Mouse (Mus musculus): ENCODE measurements around the gene Ctnnal1. TPM values are rescaled to one million over a fixed set of nuclear protein-coding genes. Genes with fewer than 3 reads are reported as not detected.
A peak's percentile ranks its signal among the peaks of the same experiment; 100 is the strongest.

The Ctnnal1 gene
- polyA plus RNA-seq, 1 experiment from 2014 or later: 25.7 TPM

- Histone ChIP-seq H3K27me3 (no peaks in the 10 kb centered on the region), H3K36me3 (peaks cover 13% of the 10 kb centered on the region; the same call in 1 of the 2 replicates), H3K4me3 (no peak overlapping the region), H3K9me3 (replicated peaks) (no peaks in the 10 kb centered on the region), H3K27ac (peak overlapping the region; percentile 27; the same call in 1 of the 2 replicates), H3K4me2 (no peak overlapping the region), H3K4me1 (replicated peaks) (peaks cover 4% of the 10 kb centered on the region; the same call in 1 of the 2 replicates), H3K9ac (no peak overlapping the region)
- 65% methylated on average over 7 of the region's 7 CpGs for WGBS
- no peak for ATAC-seq (replicated peaks; ENCODE audit: insufficient number of reproducible peaks, insufficient read depth, low FRiP score, low read depth)
Observed at GRCm38 (mm10) chr4:56831998-56832397, 33.0 kb downstream of the Ctnnal1 start.

GRCm38 (mm10) chr4:56831013-56831609 lies 33.9 kb downstream of the Ctnnal1 start:
- WGBS: 53% methylated on average over 13 of the region's 13 CpGs
- Histone ChIP-seq H3K36me3 (peaks cover 13% of the 10 kb centered on the region; the same call in 1 of the 2 replicates), H3K27ac (peak overlapping the region; percentile 27), H3K27me3 (no peaks in the 10 kb centered on the region), H3K4me2 (0 out of 2 replicates have a peak overlapping the region, but pooled peaks have one; percentile 13), H3K4me1 (replicated peaks) (peaks cover 4% of the 10 kb centered on the region; the same call in 1 of the 2 replicates), H3K9me3 (replicated peaks) (no peaks in the 10 kb centered on the region), H3K9ac (no peak overlapping the region), H3K4me3 (no peak overlapping the region)
- ATAC-seq (replicated peaks; ENCODE audit: insufficient number of reproducible peaks, insufficient read depth, low FRiP score, low read depth): peak; percentile 47; the same call in 1 of the 2 replicates

GRCm38 (mm10) chr4:56829511-56829921 lies 35.5 kb downstream of the Ctnnal1 start:
- no peak overlapping the region for H3K4me2 ChIP-seq
- H3K27me3 ChIP-seq: no peaks in the 10 kb centered on the region
- H3K9me3 ChIP-seq (replicated peaks): no peaks in the 10 kb centered on the region
- peaks cover 6% of the 10 kb centered on the region; the same call in 1 of the 2 replicates for H3K36me3 ChIP-seq
- H3K27ac ChIP-seq: peak overlapping the region; percentile 6; the same call in 1 of the 2 replicates
- H3K4me1 ChIP-seq (replicated peaks): peaks cover 4% of the 10 kb centered on the region; the same call in 1 of the 2 replicates
- 54% methylated on average over 7 of the region's 7 CpGs for WGBS
- 0 out of 2 replicates have a peak, but pooled peaks have one; percentile 35 for ATAC-seq (replicated peaks; ENCODE audit: insufficient number of reproducible peaks, insufficient read depth, low FRiP score, low read depth)
- H3K4me3 ChIP-seq: no peak overlapping the region
- no peak overlapping the region for H3K9ac ChIP-seq

- Histone ChIP-seq H3K9me3 (replicated peaks) (no peaks in the 10 kb centered on the region), H3K9ac (no peak overlapping the region), H3K4me2 (no peak overlapping the region), H3K36me3 (peaks cover 6% of the 10 kb centered on the region; the same call in 1 of the 2 replicates), H3K27me3 (no peaks in the 10 kb centered on the region), H3K4me3 (no peak overlapping the region), H3K27ac (no peak overlapping the region), H3K4me1 (replicated peaks) (peaks cover 4% of the 10 kb centered on the region; the same call in 1 of the 2 replicates)
- no peak for ATAC-seq (replicated peaks; ENCODE audit: insufficient number of reproducible peaks, insufficient read depth, low FRiP score, low read depth)
- 81% methylated on average over 3 of the region's 3 CpGs for WGBS
Observed at GRCm38 (mm10) chr4:56828932-56829331, 36.1 kb downstream of the Ctnnal1 start.

- no peak for ATAC-seq (replicated peaks; ENCODE audit: insufficient number of reproducible peaks, insufficient read depth, low FRiP score, low read depth)
- 84% methylated on average over 9 of the region's 9 CpGs for WGBS
- peaks cover 6% of the 10 kb centered on the region; the same call in 1 of the 2 replicates for H3K36me3 ChIP-seq
- H3K9ac ChIP-seq: no peak overlapping the region
- H3K4me3 ChIP-seq: no peak overlapping the region
- H3K4me1 ChIP-seq (replicated peaks): no peaks in the 10 kb centered on the region
- no peak overlapping the region for H3K4me2 ChIP-seq
- no peak overlapping the region for H3K27ac ChIP-seq
- no peaks in the 10 kb centered on the region for H3K9me3 ChIP-seq (replicated peaks)
- no peaks in the 10 kb centered on the region for H3K27me3 ChIP-seq
Observed at GRCm38 (mm10) chr4:56824231-56824630, 40.8 kb downstream of the Ctnnal1 start.

- no peaks in the 10 kb centered on the region for H3K9me3 ChIP-seq (replicated peaks)
- no peak overlapping the region for H3K4me3 ChIP-seq
- no peaks in the 10 kb centered on the region for H3K4me1 ChIP-seq (replicated peaks)
- no peak for ATAC-seq (replicated peaks; ENCODE audit: insufficient number of reproducible peaks, insufficient read depth, low FRiP score, low read depth)
- peaks cover 6% of the 10 kb centered on the region for H3K36me3 ChIP-seq
- H3K4me2 ChIP-seq: no peak overlapping the region
- H3K27ac ChIP-seq: peak overlapping the region; percentile 20; the same call in 1 of the 2 replicates
- no peak overlapping the region for H3K9ac ChIP-seq
- H3K27me3 ChIP-seq: no peaks in the 10 kb centered on the region
Observed at GRCm38 (mm10) chr4:56820017-56820550, 44.9 kb downstream of the Ctnnal1 start.

- H3K27me3 ChIP-seq: no peaks in the 10 kb centered on the region
- no peak overlapping the region for H3K4me3 ChIP-seq
- no peak overlapping the region for H3K27ac ChIP-seq
- WGBS: 82% methylated on average over 8 of the region's 8 CpGs
- peaks cover 6% of the 10 kb centered on the region for H3K36me3 ChIP-seq
- no peak overlapping the region for H3K4me2 ChIP-seq
- no peaks in the 10 kb centered on the region for H3K4me1 ChIP-seq (replicated peaks)
- no peak overlapping the region for H3K9ac ChIP-seq
- ATAC-seq (replicated peaks; ENCODE audit: insufficient number of reproducible peaks, insufficient read depth, low FRiP score, low read depth): no peak
- H3K9me3 ChIP-seq (replicated peaks): no peaks in the 10 kb centered on the region
Observed at GRCm38 (mm10) chr4:56815131-56815530, 49.9 kb downstream of the Ctnnal1 start.

GRCm38 (mm10) chr4:56812096-56812495 lies 52.9 kb downstream of the Ctnnal1 start:
- no peak for ATAC-seq (replicated peaks; ENCODE audit: insufficient number of reproducible peaks, insufficient read depth, low FRiP score, low read depth)
- no peaks in the 10 kb centered on the region for H3K27me3 ChIP-seq
- no peaks in the 10 kb centered on the region for H3K4me1 ChIP-seq (replicated peaks)

GRCm38 (mm10) chr4:56811642-56812041 lies 53.3 kb downstream of the Ctnnal1 start:
- Histone ChIP-seq H3K36me3 (peaks cover 6% of the 10 kb centered on the region), H3K4me3 (no peak overlapping the region), H3K27me3 (no peaks in the 10 kb centered on the region), H3K9me3 (replicated peaks) (no peaks in the 10 kb centered on the region), H3K4me2 (no peak overlapping the region), H3K4me1 (replicated peaks) (no peaks in the 10 kb centered on the region), H3K9ac (no peak overlapping the region), H3K27ac (no peak overlapping the region)
- WGBS: 63% methylated on average over 3 of the region's 3 CpGs
- ATAC-seq (replicated peaks; ENCODE audit: insufficient number of reproducible peaks, insufficient read depth, low FRiP score, low read depth): no peak

More at GRCm38 (mm10) chr4:56812096-56812495, 52.9 kb downstream of the Ctnnal1 start:
- no peaks in the 10 kb centered on the region for H3K9me3 ChIP-seq (replicated peaks)
- 65% methylated on average over 4 of the region's 4 CpGs for WGBS
- H3K4me2 ChIP-seq: no peak overlapping the region
- H3K4me3 ChIP-seq: no peak overlapping the region
- H3K9ac ChIP-seq: no peak overlapping the region
- H3K27ac ChIP-seq: no peak overlapping the region
- H3K36me3 ChIP-seq: peaks cover 6% of the 10 kb centered on the region

- H3K36me3 ChIP-seq: peaks cover 19% of the 10 kb centered on the region
Observed at GRCm38 (mm10) chr4:56809050-56809449, 55.9 kb downstream of the Ctnnal1 start.

GRCm38 (mm10) chr4:56802669-56803150 lies 62.3 kb downstream of the Ctnnal1 start:
- Histone ChIP-seq H3K36me3 (peaks cover 43% of the 10 kb centered on the region), H3K4me2 (peak overlapping the region; percentile 95), H3K27me3 (no peaks in the 10 kb centered on the region), H3K9me3 (replicated peaks) (no peaks in the 10 kb centered on the region), H3K27ac (peak overlapping the region; percentile 87), H3K4me1 (replicated peaks) (peaks cover 21% of the 10 kb centered on the region), H3K4me3 (peak overlapping the region; percentile 96), H3K9ac (peak overlapping the region; percentile 89)
- no peak for ATAC-seq (replicated peaks; ENCODE audit: insufficient number of reproducible peaks, insufficient read depth, low FRiP score, low read depth)
- WGBS: 2% methylated on average over 25 of the region's 25 CpGs

More at GRCm38 (mm10) chr4:56809050-56809449, 55.9 kb downstream of the Ctnnal1 start:
- H3K9me3 ChIP-seq (replicated peaks): no peaks in the 10 kb centered on the region
- ATAC-seq (replicated peaks; ENCODE audit: insufficient number of reproducible peaks, insufficient read depth, low FRiP score, low read depth): no peak
- no peaks in the 10 kb centered on the region for H3K27me3 ChIP-seq
- no peak overlapping the region for H3K4me2 ChIP-seq
- no peak overlapping the region for H3K27ac ChIP-seq
- 66% methylated on average over 4 of the region's 4 CpGs for WGBS
- H3K4me1 ChIP-seq (replicated peaks): no peaks in the 10 kb centered on the region
- H3K9ac ChIP-seq: no peak overlapping the region
- H3K4me3 ChIP-seq: no peak overlapping the region
